Mouse (Mus musculus): ENCODE measurements at regions not wholly inside any gene's neighbourhood (a gene's known extent, or its start where the extent isn't known, plus 50 kb on each side); places are given as distances from the start of the nearest gene placed in this dataset.
A peak's percentile ranks its signal among the peaks of the same experiment; 100 is the strongest.

GRCm38 (mm10) chr9:88221850-88222353 is 105.1 kb upstream of the Nt5e start:
- no peak for TF ChIP-seq CTCF (IDR thresholded peaks at IDR 0.05; ENCODE audit: control insufficient read depth, insufficient read depth, low read length)
- TF ChIP-seq POLR2A (IDR thresholded peaks at IDR 0.05; ENCODE audit: borderline replicate concordance, control insufficient read depth, low read depth, low read length), result no peak
- WGBS, result 35% methylated on average over 7 of the region's 7 CpGs
- Histone ChIP-seq H3K4me1 (ENCODE audit: control insufficient read depth, insufficient read depth, low read length) (no peaks in the 10 kb centered on the region), H3K27ac (ENCODE audit: control insufficient read depth, insufficient read depth, low read depth, low read length, poor library complexity) (no peak overlapping the region), H3K4me3 (replicated peaks; ENCODE audit: control insufficient read depth, low read depth, low read length) (no peak overlapping the region)

- WGBS, result 67% methylated on average over 2 of the region's 2 CpGs
- H3K4me1 ChIP-seq (ENCODE audit: control insufficient read depth, insufficient read depth, low read length), result peaks cover 1% of the 10 kb centered on the region; the same call in 1 of the 2 replicates
- H3K4me3 ChIP-seq (replicated peaks; ENCODE audit: control insufficient read depth, low read depth, low read length), result no peak overlapping the region
- TF ChIP-seq POLR2A (IDR thresholded peaks at IDR 0.05; ENCODE audit: borderline replicate concordance, control insufficient read depth, low read depth, low read length) (no peak), CTCF (IDR thresholded peaks at IDR 0.05; ENCODE audit: control insufficient read depth, insufficient read depth, low read length) (no peak)
- no peak overlapping the region for H3K27ac ChIP-seq (ENCODE audit: control insufficient read depth, insufficient read depth, low read depth, low read length, poor library complexity)
Observed at GRCm38 (mm10) chr9:88237126-88237525, 89.9 kb upstream of the Nt5e start.

GRCm38 (mm10) chr9:88238346-88238745 is 88.7 kb upstream of the Nt5e start:
- WGBS, result 76% methylated on average over 5 of the region's 5 CpGs
- Histone ChIP-seq H3K4me1 (ENCODE audit: control insufficient read depth, insufficient read depth, low read length) (peaks cover 1% of the 10 kb centered on the region; the same call in 1 of the 2 replicates), H3K4me3 (replicated peaks; ENCODE audit: control insufficient read depth, low read depth, low read length) (no peak overlapping the region), H3K27ac (ENCODE audit: control insufficient read depth, insufficient read depth, low read depth, low read length, poor library complexity) (no peak overlapping the region)
- TF ChIP-seq CTCF (IDR thresholded peaks at IDR 0.05; ENCODE audit: control insufficient read depth, insufficient read depth, low read length) (no peak), POLR2A (IDR thresholded peaks at IDR 0.05; ENCODE audit: borderline replicate concordance, control insufficient read depth, low read depth, low read length) (no peak)

- WGBS, result 39% methylated on average over 4 of the region's 4 CpGs
- TF ChIP-seq CTCF (IDR thresholded peaks at IDR 0.05; ENCODE audit: control insufficient read depth, insufficient read depth, low read length) (no peak), POLR2A (IDR thresholded peaks at IDR 0.05; ENCODE audit: borderline replicate concordance, control insufficient read depth, low read depth, low read length) (no peak)
- H3K4me1 ChIP-seq (ENCODE audit: control insufficient read depth, insufficient read depth, low read length), result peaks cover 1% of the 10 kb centered on the region; the same call in 1 of the 2 replicates
- H3K4me3 ChIP-seq (replicated peaks; ENCODE audit: control insufficient read depth, low read depth, low read length), result no peak overlapping the region
- H3K27ac ChIP-seq (ENCODE audit: control insufficient read depth, insufficient read depth, low read depth, low read length, poor library complexity), result no peak overlapping the region
Observed at GRCm38 (mm10) chr9:88240740-88241139, 86.3 kb upstream of the Nt5e start.

GRCm38 (mm10) chr9:88241203-88241995 is 85.6 kb upstream of the Nt5e start:
- Histone ChIP-seq H3K4me3 (replicated peaks; ENCODE audit: control insufficient read depth, low read depth, low read length) (peak overlapping the region; percentile 25), H3K27ac (ENCODE audit: control insufficient read depth, insufficient read depth, low read depth, low read length, poor library complexity) (no peak overlapping the region), H3K4me1 (ENCODE audit: control insufficient read depth, insufficient read depth, low read length) (peaks cover 1% of the 10 kb centered on the region; the same call in 1 of the 2 replicates)
- 6% methylated on average over 18 of the region's 18 CpGs for WGBS
- TF ChIP-seq CTCF (IDR thresholded peaks at IDR 0.05; ENCODE audit: control insufficient read depth, insufficient read depth, low read length) (peak; percentile 46; the same call in 1 of the 2 replicates), POLR2A (IDR thresholded peaks at IDR 0.05; ENCODE audit: borderline replicate concordance, control insufficient read depth, low read depth, low read length) (no peak)

- H3K4me3 ChIP-seq (replicated peaks; ENCODE audit: control insufficient read depth, low read depth, low read length), result no peak overlapping the region
- no peak overlapping the region for H3K27ac ChIP-seq (ENCODE audit: control insufficient read depth, insufficient read depth, low read depth, low read length, poor library complexity)
- TF ChIP-seq POLR2A (IDR thresholded peaks at IDR 0.05; ENCODE audit: borderline replicate concordance, control insufficient read depth, low read depth, low read length) (no peak), CTCF (IDR thresholded peaks at IDR 0.05; ENCODE audit: control insufficient read depth, insufficient read depth, low read length) (no peak)
- peaks cover 1% of the 10 kb centered on the region; the same call in 1 of the 2 replicates for H3K4me1 ChIP-seq (ENCODE audit: control insufficient read depth, insufficient read depth, low read length)
- 82% methylated on average over 7 of the region's 7 CpGs for WGBS
Observed at GRCm38 (mm10) chr9:88242530-88242929, 84.5 kb upstream of the Nt5e start.

- Histone ChIP-seq H3K4me1 (ENCODE audit: control insufficient read depth, insufficient read depth, low read length) (peaks cover 1% of the 10 kb centered on the region; the same call in 1 of the 2 replicates), H3K27ac (ENCODE audit: control insufficient read depth, insufficient read depth, low read depth, low read length, poor library complexity) (no peak overlapping the region), H3K4me3 (replicated peaks; ENCODE audit: control insufficient read depth, low read depth, low read length) (no peak overlapping the region)
- no peak for TF ChIP-seq POLR2A (IDR thresholded peaks at IDR 0.05; ENCODE audit: borderline replicate concordance, control insufficient read depth, low read depth, low read length)
- no peak for TF ChIP-seq CTCF (IDR thresholded peaks at IDR 0.05; ENCODE audit: control insufficient read depth, insufficient read depth, low read length)
- 67% methylated on average over 3 of the region's 3 CpGs for WGBS
Observed at GRCm38 (mm10) chr9:88244492-88244891, 82.5 kb upstream of the Nt5e start.

- Histone ChIP-seq H3K4me1 (ENCODE audit: control insufficient read depth, insufficient read depth, low read length) (no peaks in the 10 kb centered on the region; the same call in 1 of the 2 replicates), H3K27ac (ENCODE audit: control insufficient read depth, insufficient read depth, low read depth, low read length, poor library complexity) (no peak overlapping the region), H3K4me3 (replicated peaks; ENCODE audit: control insufficient read depth, low read depth, low read length) (no peak overlapping the region)
- no peak for TF ChIP-seq CTCF (IDR thresholded peaks at IDR 0.05; ENCODE audit: control insufficient read depth, insufficient read depth, low read length)
- no peak for TF ChIP-seq POLR2A (IDR thresholded peaks at IDR 0.05; ENCODE audit: borderline replicate concordance, control insufficient read depth, low read depth, low read length)
- 75% methylated on average over 7 of the region's 7 CpGs for WGBS
Observed at GRCm38 (mm10) chr9:88255948-88256347, 71.0 kb upstream of the Nt5e start.
